Mouse (Mus musculus) MEL (cell line): ENCODE measurements at regions not wholly inside any gene's neighbourhood (a gene's known extent, or its start where the extent isn't known, plus 50 kb on each side); places are given as distances from the start of the nearest gene placed in this dataset.

Experiments used
- DNase-seq: peaks from one replicate; pipeline ENCODE4 v3.0.0; 2011; ENCODE audit warnings: low read depth, low spot score
- H3K27ac ChIP-seq: 2 replicates; pipeline ENCODE4 v1.5.1; 2012; ENCODE audit warnings: low read depth, mild to moderate bottlenecking, control low read depth, low read length, moderate library complexity; ENCODE audit not compliant: control insufficient read depth
- H3K27me3 ChIP-seq, 2 experiments: fragments of 150-350 bp in 1 of 2; sonication (generic) in 1 of 2; 2 replicates each; pipeline ENCODE4 v1.6.1; 2012; ENCODE audit warnings: low read length in 2 of 2, mild to moderate bottlenecking in 2 of 2, improper control_type of control experiment in 1 of 2, moderate library complexity in 1 of 2; ENCODE audit not compliant: insufficient read depth in 2 of 2, control insufficient read depth in 1 of 2
- H3K36me3 ChIP-seq, 2 experiments: 2 replicates each; pipeline ENCODE4 v1.6.1; 2012 to 2014; ENCODE audit warnings: low read length in 2 of 2, improper control_type of control experiment in 1 of 2, inconsistent platforms in 1 of 2, mild to moderate bottlenecking in 1 of 2; ENCODE audit not compliant: insufficient read depth in 2 of 2, control insufficient read depth in 1 of 2
- H3K4me1 ChIP-seq, 2 experiments: fragments of 150-350 bp in 1 of 2; sonication (generic) in 1 of 2; 2 replicates each; pipeline ENCODE4 v1.6.1; 2012; ENCODE audit warnings: low read length in 2 of 2, improper control_type of control experiment in 1 of 2, mild to moderate bottlenecking in 1 of 2; ENCODE audit not compliant: insufficient read depth in 2 of 2, control insufficient read depth in 1 of 2
- H3K4me3 ChIP-seq, 2 experiments: fragments of 150-350 bp in 1 of 2; sonication (generic) in 1 of 2; 2 replicates each; pipeline ENCODE4 v1.5.1; 2012; ENCODE audit warnings: low read depth in 2 of 2, low read length in 2 of 2, mild to moderate bottlenecking in 2 of 2, moderate library complexity in 2 of 2, control low read depth in 1 of 2, improper control_type of control experiment in 1 of 2; ENCODE audit not compliant: control insufficient read depth in 1 of 2, insufficient read depth in 1 of 2
- H3K79me2 ChIP-seq: 2 replicates; pipeline ENCODE4 v1.6.1; 2012; ENCODE audit warnings: mild to moderate bottlenecking, low read length, moderate library complexity; ENCODE audit not compliant: control insufficient read depth, poor library complexity, insufficient read depth
- H3K9ac ChIP-seq: 2 replicates; pipeline ENCODE4 v1.6.1; 2012; ENCODE audit warnings: low read depth, mild to moderate bottlenecking, control low read depth, low read length, moderate library complexity; ENCODE audit not compliant: control insufficient read depth, poor library complexity, severe bottlenecking
- H3K9me3 ChIP-seq: fragments of 150-350 bp; sonication (generic); replicated peaks from 2 replicates; pipeline ENCODE4 v1.6.1; 2012; ENCODE audit warnings: mild to moderate bottlenecking, low read length, improper control_type of control experiment, moderate library complexity; ENCODE audit not compliant: insufficient read depth
- BHLHE40 ChIP-seq: IDR thresholded peaks from 2 replicates; pipeline ENCODE4 v1.6.1; 2012; ENCODE audit warnings: low read depth, mild to moderate bottlenecking, inconsistent platforms, low read length, improper control_type of control experiment, borderline replicate concordance
- E2F4 ChIP-seq: IDR thresholded peaks from 2 replicates; pipeline ENCODE4 v1.6.1; 2011; ENCODE audit warnings: low read depth, low read length, improper control_type of control experiment, borderline replicate concordance
- EP300 ChIP-seq, 2 experiments: IDR thresholded peaks; 2 replicates each; pipeline ENCODE4 v1.6.1; 2011; ENCODE audit warnings: improper control_type of control experiment in 2 of 2, low read length in 2 of 2, low read depth in 1 of 2, mild to moderate bottlenecking in 1 of 2
- ETS1 ChIP-seq: IDR thresholded peaks from 2 replicates; pipeline ENCODE4 v1.6.1; 2012; ENCODE audit warnings: low read depth, mild to moderate bottlenecking, inconsistent platforms, low read length, improper control_type of control experiment, moderate library complexity
- KAT2A ChIP-seq: conservative IDR thresholded peaks from 2 replicates; pipeline ENCODE4 v1.6.1; 2012; ENCODE audit warnings: low read depth, low read length, improper control_type of control experiment, inconsistent platforms
- MAFK ChIP-seq: IDR thresholded peaks from 2 replicates; pipeline ENCODE4 v1.6.1; 2011; ENCODE audit warnings: low read depth, mild to moderate bottlenecking, low read length, improper control_type of control experiment, borderline replicate concordance
- MAZ ChIP-seq: IDR thresholded peaks from 2 replicates; pipeline ENCODE4 v1.6.1; 2012; ENCODE audit warnings: low read depth, mild to moderate bottlenecking, inconsistent platforms, low read length, improper control_type of control experiment
- MEF2A ChIP-seq: IDR thresholded peaks from 2 replicates; pipeline ENCODE4 v1.6.1; 2014; ENCODE audit warnings: low read depth, mild to moderate bottlenecking, inconsistent platforms, low read length, improper control_type of control experiment; ENCODE audit not compliant: poor library complexity, insufficient replicate concordance, severe bottlenecking; ENCODE audit errors: extremely low read depth
- MXI1 ChIP-seq: IDR thresholded peaks from 2 replicates; pipeline ENCODE4 v1.6.1; 2011; ENCODE audit warnings: mild to moderate bottlenecking, low read depth, low read length, improper control_type of control experiment
- NELFE ChIP-seq: IDR thresholded peaks from 2 replicates; pipeline ENCODE4 v1.6.1; 2011; ENCODE audit warnings: low read depth, low read length, improper control_type of control experiment
- SIN3A ChIP-seq: IDR thresholded peaks from 2 replicates; pipeline ENCODE4 v1.6.1; 2012; ENCODE audit warnings: low read length, improper control_type of control experiment, inconsistent platforms
- SMC3 ChIP-seq: IDR thresholded peaks from 2 replicates; pipeline ENCODE4 v1.6.1; 2011; ENCODE audit warnings: low read depth, low read length, improper control_type of control experiment
- TAL1 ChIP-seq: IDR thresholded peaks from 2 replicates; pipeline ENCODE4 v1.6.1; 2012; ENCODE audit warnings: mild to moderate bottlenecking, inconsistent platforms, low read length, moderate library complexity, mixed read lengths
- TCF12 ChIP-seq: IDR thresholded peaks from 2 replicates; pipeline ENCODE4 v1.6.1; 2014; ENCODE audit warnings: low read depth, mild to moderate bottlenecking, inconsistent platforms, low read length, improper control_type of control experiment, moderate library complexity
- USF2 ChIP-seq, 2 experiments: IDR thresholded peaks; 2 replicates each; pipeline ENCODE4 v1.6.1; 2011 to 2012; ENCODE audit warnings: improper control_type of control experiment in 2 of 2, low read length in 2 of 2, borderline replicate concordance in 1 of 2, inconsistent platforms in 1 of 2, low read depth in 1 of 2, mild to moderate bottlenecking in 1 of 2; ENCODE audit not compliant: insufficient read depth in 1 of 2
- ZMIZ1 ChIP-seq: IDR thresholded peaks from 2 replicates; pipeline ENCODE4 v1.6.1; 2012; ENCODE audit warnings: low read depth, mild to moderate bottlenecking, inconsistent platforms, low read length, improper control_type of control experiment, moderate library complexity

GRCm38 (mm10) chr3:155513885-155514284 is 420.7 kb downstream of the Lrriq3 start:
- Histone ChIP-seq H3K4me3 (no peak overlapping the region), H3K36me3 (no peaks in the 10 kb centered on the region), H3K27me3 (no peaks in the 10 kb centered on the region), H3K4me1 (no peaks in the 10 kb centered on the region), H3K27ac (no peak overlapping the region), H3K79me2 (no peaks in the 10 kb centered on the region), H3K9ac (no peak overlapping the region), H3K9me3 (no peaks in the 10 kb centered on the region)
- TF ChIP-seq BHLHE40 (no peak), ETS1 (no peak), SIN3A (no peak), SMC3 (no peak)
- no peak for DNase-seq

GRCm38 (mm10) chr3:155529312-155529711 is 436.1 kb downstream of the Lrriq3 start:
- Histone ChIP-seq H3K79me2 (no peaks in the 10 kb centered on the region), H3K36me3 (no peaks in the 10 kb centered on the region), H3K27me3 (no peaks in the 10 kb centered on the region), H3K27ac (no peak overlapping the region), H3K9me3 (no peaks in the 10 kb centered on the region), H3K4me1 (no peaks in the 10 kb centered on the region), H3K4me3 (no peak overlapping the region), H3K9ac (no peak overlapping the region)
- no peak for DNase-seq
- TF ChIP-seq TAL1 (no peak), MAZ (no peak), MAFK (no peak), TCF12 (no peak), MXI1 (no peak), EP300 (IDR thresholded peaks at IDR 0.05; ENCODE audit: low read depth in 1 of 2, low read length in 2 of 2) (no peak), USF2 (IDR thresholded peaks at IDR 0.05; ENCODE audit: borderline replicate concordance in 1 of 2, insufficient read depth in 1 of 2, low read depth in 1 of 2, low read length in 2 of 2) (no peak), E2F4 (no peak), KAT2A (no peak), MEF2A (no peak), SMC3 (no peak), NELFE (no peak), ZMIZ1 (no peak)
